Mouse (Mus musculus): ENCODE measurements around the gene Abcb9.
"Not testable (repeated sequence)": the region's sequence is repeated elsewhere in the genome, so short reads cannot be mapped to it uniquely, and the experiment has no call there.

Gene Abcb9

GRCm38 (mm10) chr5:124069657-124070056 lies 25.9 kb downstream of the Abcb9 start:
- in situ Hi-C loops (cut with MboI, MseI): loop anchor here in 1 of 2 experiments (10.0 kb wide), 1 partner anchor 1925 kb away; the partner anchor contains the start of gene Ccdc63

DNA sequence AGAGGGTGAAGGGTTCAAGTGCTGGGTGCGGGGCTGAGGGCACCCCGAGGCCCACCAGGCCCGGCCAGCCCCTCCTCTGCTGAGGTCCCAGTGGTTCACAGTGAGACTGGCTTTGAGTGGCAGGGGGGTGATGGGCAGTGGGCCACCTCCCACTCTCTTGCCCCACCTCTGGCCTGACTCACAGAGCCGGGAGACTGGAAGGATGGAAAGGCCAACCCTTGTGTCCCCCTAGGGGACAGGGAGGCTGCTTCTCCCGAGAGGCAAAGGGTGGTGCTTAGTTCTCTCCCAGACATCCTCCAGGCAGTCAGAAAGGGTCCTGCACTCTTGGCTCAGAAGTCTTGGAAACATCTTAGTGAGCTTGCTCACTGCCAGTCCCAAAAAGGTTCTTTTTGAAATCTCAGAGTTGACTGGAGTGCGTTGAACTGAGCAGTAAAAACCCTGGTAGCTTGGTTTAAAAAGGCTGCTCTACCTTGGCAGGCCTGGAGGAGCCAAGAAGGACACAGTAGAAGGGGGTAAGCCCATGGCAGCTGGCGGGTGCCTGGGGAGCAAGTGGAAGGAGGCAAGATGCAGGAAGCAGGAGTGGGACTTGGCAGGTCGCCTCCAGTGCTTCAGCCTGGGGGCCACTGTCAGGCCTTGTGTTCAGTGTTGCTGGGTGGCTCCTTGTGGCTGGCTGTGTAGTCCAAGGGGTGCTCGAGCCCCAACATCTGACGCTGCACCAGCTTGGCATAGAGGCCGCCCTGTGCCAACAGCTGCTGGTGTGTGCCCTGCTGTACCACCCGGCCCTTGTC lies 33.4 kb downstream of the Abcb9 start:
- in situ Hi-C loops (cut with MboI, MseI): no loop called here

- in situ Hi-C loops (cut with MboI, MseI): no loop called here
Measured at GRCm38 (mm10) chr5:124059677-124060076, 35.9 kb downstream of the Abcb9 start.

- in situ Hi-C loops (cut with MboI, MseI): no loop called here
Measured at GRCm38 (mm10) chr5:124058749-124059148, 36.8 kb downstream of the Abcb9 start.

GRCm38 (mm10) chr5:124056956-124057355 lies 38.6 kb downstream of the Abcb9 start:
- in situ Hi-C loops (cut with MboI, MseI): no loop called here

DNA sequence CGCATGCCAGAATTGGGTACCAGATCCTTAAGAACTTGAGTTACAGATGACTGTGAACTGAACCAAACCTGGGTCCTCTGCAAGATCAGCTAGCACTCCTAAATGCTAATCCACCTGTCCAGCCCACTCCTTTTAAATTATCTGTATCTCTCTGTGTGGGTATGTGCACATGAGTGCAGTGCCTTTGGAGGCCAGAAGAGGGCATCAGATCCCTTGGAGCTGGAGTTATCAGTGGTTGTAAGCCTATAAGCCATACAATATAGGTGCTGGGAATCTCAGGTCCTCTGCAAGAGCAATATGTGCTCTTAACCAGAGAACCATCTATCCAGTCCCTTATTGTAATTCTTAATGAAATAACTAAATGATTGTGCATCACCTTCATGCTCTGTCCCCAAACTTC lies 39.4 kb downstream of the Abcb9 start:
- in situ Hi-C loops (cut with MboI, MseI): no loop called here

DNA sequence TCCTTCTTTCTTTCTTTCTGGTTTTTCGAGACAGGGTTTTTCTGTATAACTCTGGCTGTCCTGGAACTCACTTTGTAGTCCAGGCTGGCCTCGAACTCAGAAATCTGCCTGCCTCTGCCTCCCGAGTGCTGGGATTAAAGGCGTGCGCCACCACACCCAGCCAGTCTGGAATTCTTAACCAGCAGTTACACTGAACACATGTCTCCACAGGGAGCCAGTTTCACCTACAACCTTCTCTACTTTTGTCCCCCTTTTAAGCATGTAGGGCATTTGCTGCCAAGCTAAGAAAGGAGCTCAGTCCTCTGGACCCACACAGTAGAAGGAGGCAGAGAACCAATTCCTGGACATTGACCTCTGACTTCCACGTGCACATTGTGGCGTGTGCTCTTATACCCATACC lies 43.0 kb downstream of the Abcb9 start:
- in situ Hi-C loops (cut with MboI, MseI): not testable (repeated sequence)

DNA sequence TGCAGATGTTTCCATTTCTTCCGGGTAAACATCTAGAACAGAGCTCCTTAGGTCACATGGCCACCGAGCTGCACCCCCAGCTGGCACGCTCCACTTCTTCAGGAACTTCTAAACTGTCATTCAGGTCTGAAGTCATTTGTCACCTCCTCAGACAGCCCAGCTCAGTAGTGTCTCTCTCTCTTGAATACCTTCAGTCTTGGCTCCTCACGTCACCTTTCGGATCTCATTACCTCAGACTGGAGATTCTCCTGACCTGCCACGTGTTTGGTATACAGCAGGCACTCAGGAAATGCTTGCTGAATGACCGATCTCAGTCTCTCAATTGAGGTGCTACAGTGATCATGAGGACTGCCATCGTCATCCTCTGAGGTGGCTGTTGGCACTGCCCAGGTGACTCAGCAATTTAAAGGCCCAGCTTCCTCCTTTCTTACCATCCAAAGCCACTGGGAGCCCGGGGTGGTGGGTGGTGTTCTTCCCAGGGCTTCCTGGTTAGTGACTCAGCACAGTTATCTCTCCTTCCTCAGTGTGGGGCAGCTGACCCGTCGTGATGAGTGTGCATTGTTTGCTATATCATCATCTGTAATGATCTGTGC lies 43.6 kb downstream of the Abcb9 start:
- in situ Hi-C loops (cut with MboI, MseI): no loop called here

- in situ Hi-C loops (cut with MboI, MseI): no loop called here
Measured at GRCm38 (mm10) chr5:124050095-124051050, 45.2 kb downstream of the Abcb9 start.

- in situ Hi-C loops (cut with MboI, MseI): no loop called here
Measured at GRCm38 (mm10) chr5:124049249-124050045, 46.2 kb downstream of the Abcb9 start.

- in situ Hi-C loops (cut with MboI, MseI): no loop called here
Measured at GRCm38 (mm10) chr5:124046741-124047401, 48.7 kb downstream of the Abcb9 start.

DNA sequence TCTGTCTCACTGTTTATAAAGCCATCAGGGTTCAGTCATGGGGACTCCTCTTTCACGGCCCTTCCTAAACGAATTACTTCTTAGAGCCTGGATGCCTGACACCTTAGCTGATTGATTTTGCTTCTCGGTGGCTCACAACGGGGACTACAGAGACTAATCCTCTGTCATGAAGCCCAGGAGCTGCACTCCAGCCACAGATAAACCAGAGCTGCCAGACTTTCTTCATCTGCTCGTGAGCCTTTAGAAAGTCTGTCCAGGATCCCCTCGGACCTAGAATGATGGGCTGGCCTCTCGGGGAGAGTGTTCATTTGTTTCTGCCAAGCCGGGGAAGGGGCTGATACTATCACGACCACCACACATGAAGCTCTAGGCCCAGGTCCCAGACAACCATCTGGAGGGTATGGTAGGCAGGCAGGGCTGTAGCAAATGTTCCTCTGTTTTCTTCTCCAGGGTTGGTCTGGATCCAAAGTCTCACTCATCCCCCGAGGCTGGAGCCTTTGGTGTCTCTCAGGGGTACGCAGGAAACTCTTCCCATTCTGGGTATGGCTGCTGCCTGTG lies 50.1 kb downstream of the Abcb9 start:
- in situ Hi-C loops (cut with MboI, MseI): no loop called here

GRCm38 (mm10) chr5:124043999-124044398 lies 51.6 kb downstream of the Abcb9 start:
- in situ Hi-C loops (cut with MboI, MseI): no loop called here

DNA sequence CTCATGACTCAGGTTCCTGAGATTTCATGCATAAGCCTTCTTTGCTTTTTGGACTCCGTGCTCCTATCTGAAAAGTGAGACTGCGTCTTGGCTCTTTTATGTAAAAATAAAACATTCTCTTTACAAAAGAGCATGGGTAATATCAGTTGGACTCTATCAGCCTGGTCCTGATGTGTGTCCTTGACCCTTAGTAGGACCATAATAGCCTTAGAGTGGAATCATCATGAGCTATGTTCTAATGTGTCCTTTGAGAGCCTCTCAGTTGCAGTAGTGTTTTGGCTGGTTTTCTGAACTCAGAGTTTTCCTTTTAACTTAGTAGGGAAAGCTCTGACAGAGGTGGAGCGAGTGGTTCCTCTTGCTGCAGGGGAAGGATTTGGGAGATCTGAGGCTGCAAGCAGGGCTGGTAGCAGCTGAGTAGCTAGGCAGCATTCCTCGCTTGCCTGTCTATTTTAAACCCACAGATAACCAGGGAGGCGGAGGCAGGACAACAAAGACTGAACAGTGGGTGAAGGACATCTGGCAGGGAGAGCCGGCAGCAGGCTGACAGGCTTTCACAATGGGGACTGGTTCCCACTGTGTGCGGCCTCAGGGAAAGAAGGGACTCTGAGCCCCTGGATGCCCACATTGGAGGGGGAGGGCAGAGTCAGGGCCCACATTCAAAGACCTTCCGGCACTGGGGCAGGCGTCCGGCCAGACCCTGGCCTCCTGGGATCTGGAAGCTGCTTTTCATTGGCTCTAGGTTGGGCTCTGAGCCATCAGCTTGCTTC lies 52.2 kb downstream of the Abcb9 start:
- in situ Hi-C loops (cut with MboI, MseI): no loop called here

DNA sequence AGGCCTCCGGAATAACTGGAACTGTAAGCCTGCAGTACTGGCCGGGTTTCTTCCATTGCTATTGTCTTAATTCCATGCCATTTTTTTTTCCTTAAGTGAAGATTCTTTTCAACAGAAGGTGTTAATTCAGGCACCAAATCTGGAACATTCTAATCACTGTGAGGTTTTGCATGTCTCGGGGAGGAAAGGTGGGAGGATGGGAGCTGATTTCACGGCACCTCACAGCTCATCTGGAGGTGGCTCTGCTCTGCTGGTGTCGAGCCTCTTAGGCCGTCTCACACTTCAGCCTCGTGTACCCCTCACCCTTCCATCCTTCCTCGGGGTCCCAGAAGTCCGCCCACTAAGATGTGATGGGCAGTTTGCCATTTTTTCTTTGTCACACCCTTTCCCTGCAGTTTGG lies 54.5 kb downstream of the Abcb9 start:
- in situ Hi-C loops (cut with MboI, MseI): no loop called here

- in situ Hi-C loops (cut with MboI, MseI): loop anchor here in 1 of 2 experiments (10.0 kb wide), 1 partner anchor 45 kb away; no protein-coding TSS in a partner anchor
Measured at GRCm38 (mm10) chr5:124039602-124040001, 56.0 kb downstream of the Abcb9 start.

- in situ Hi-C loops (cut with MboI, MseI): loop anchor here in 1 of 2 experiments (10.0 kb wide), 1 partner anchor 48 kb away; no protein-coding TSS in a partner anchor
Measured at GRCm38 (mm10) chr5:124036836-124037235, 58.8 kb downstream of the Abcb9 start.

GRCm38 (mm10) chr5:124036341-124036740 lies 59.3 kb downstream of the Abcb9 start:
- in situ Hi-C loops (cut with MboI, MseI): loop anchor here in 1 of 2 experiments (10.0 kb wide), 1 partner anchor 48 kb away; no protein-coding TSS in a partner anchor

GRCm38 (mm10) chr5:124035806-124036205 lies 59.8 kb downstream of the Abcb9 start:
- in situ Hi-C loops (cut with MboI, MseI): loop anchor here in 1 of 2 experiments (10.0 kb wide), 1 partner anchor 49 kb away; no protein-coding TSS in a partner anchor

All from T-helper 17 cell (primary cell).